Comparison of ENCODE assay signal across 1 mouse cellular context in the genomic region with DNA sequence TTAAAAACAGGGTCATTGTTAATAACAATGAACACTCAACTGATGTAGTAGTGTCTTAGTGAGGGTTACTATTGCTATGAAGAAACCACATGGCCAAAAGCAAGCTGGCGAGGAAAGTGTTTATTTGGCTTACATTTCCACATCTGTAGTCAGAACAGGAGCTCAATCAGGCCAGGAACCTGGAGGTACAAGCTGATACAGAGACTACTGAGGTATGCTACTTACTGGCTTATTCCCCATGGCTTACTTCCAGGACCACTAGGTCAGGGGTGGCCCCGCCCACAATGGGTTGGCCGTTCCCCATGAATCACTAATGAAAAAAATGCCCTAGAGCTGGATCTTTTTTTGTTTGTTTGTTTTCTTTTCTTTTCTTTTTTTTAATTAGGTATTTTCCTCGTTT.
TF ChIP-seq lines count a peak whose summit lies in the region.

No protein-coding gene starts in this region.

TF ChIP-seq in MEL, 35 proteins besides CTCF, POLR2A, EP300 and RAD21:
- TF ChIP-seq JUND (IDR thresholded peaks at IDR 0.05; ENCODE audit: low read depth, low read length) = no peak
- TF ChIP-seq UBTF (IDR thresholded peaks at IDR 0.05; ENCODE audit: borderline replicate concordance, insufficient read depth, low read depth, low read length) = no peak
- TF ChIP-seq E2F4 (IDR thresholded peaks at IDR 0.05; ENCODE audit: borderline replicate concordance, low read depth, low read length) = no peak
- no peak for TF ChIP-seq CHD2 (IDR thresholded peaks at IDR 0.05; ENCODE audit: low read length)
- TF ChIP-seq HCFC1 (IDR thresholded peaks at IDR 0.05; ENCODE audit: low read depth, low read length) = no peak
- TF ChIP-seq MXI1 (IDR thresholded peaks at IDR 0.05; ENCODE audit: low read depth, low read length) = no peak
- no peak for TF ChIP-seq MYC (IDR thresholded peaks at IDR 0.05; ENCODE audit: low read depth, low read length)
- TF ChIP-seq CHD1 (IDR thresholded peaks at IDR 0.05; ENCODE audit: low read depth, low read length) = no peak
